Mouse (Mus musculus) myocyte (in vitro differentiated cells): Measurements from ENCODE around the gene A2ml1.

ENCODE experiments used
- MAX ChIP-seq: IDR thresholded peaks from one replicate; pipeline ENCODE4 v1.6.1; 2011; ENCODE audit warnings: low read depth, mild to moderate bottlenecking, control low read depth
- POLR2A ChIP-seq: IDR thresholded peaks from one replicate; pipeline ENCODE4 v1.6.1; 2011; ENCODE audit warnings: low read depth, mild to moderate bottlenecking, control low read depth, moderate library complexity; ENCODE audit not compliant: insufficient read length

DNA sequence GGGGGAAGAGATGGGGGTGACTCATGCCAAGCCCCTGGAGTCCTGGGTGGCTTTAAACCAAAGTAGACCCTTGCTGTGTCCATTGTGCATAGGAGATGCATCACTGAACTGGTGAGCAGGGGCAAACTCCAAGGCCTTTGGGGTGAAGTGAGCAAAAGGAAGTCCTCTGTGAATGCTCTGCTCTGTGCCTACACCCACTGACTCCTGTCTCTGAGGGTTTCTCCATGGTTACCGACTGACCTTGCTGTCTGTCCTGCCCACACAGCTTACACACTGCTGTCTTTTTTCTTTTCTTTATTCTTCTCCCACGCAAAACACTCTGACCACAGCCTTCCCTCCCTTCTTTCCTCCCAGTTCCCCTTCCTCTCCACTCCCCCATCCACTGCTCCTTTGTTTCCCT, 41.3 kb upstream of the A2ml1 start:
- no peak for TF ChIP-seq POLR2A
- TF ChIP-seq MAX, result no peak
